Mouse (Mus musculus) G1E (cell line): ENCODE measurements around the gene Cysltr2.

Experiments used
- CTCF ChIP-seq: IDR thresholded peaks from 2 replicates; pipeline ENCODE4 v1.5.1; 2012; ENCODE audit warnings: low read depth, low read length, inconsistent platforms, mixed read lengths
- GATA1 ChIP-seq: IDR thresholded peaks from 2 replicates; pipeline ENCODE4 v1.6.1; 2012; ENCODE audit warnings: borderline replicate concordance, low read length, inconsistent platforms, mixed read lengths
- GATA2 ChIP-seq: IDR thresholded peaks from 2 replicates; pipeline ENCODE4 v1.6.1; 2012; ENCODE audit warnings: low read depth, low read length, inconsistent platforms, borderline replicate concordance
- TAL1 ChIP-seq: conservative IDR thresholded peaks from 2 replicates; pipeline ENCODE4 v1.6.1; 2012; ENCODE audit warnings: low read depth, low read length, inconsistent platforms, mixed read lengths

DNA sequence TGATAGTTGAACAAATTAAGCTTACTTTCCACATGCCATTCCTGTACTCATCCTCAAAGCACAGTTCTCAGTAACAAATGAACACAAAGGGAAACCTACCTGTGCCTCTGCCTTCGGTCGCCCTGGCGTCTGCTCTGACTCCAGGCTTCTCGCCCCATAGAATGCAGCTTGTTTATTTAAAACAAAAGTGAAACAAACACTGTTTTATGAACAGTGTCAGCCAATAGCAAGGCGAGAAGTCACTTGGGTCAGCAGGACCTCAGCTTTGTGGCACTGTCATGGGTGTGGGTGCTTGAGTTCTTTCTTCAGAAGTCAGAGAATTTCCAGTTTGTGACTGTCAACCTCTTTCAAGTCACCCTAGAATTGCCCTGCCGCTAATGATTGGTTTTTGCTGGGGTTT is at the start of gene Cysltr2:
- TF ChIP-seq TAL1 (no peak), CTCF (no peak), GATA1 (no peak), GATA2 (no peak)
